Mouse (Mus musculus): ENCODE data around the gene Olfr1342.

The Olfr1342 gene

GRCm38 (mm10) chr4:118692412-118692973 is at the start of gene Olfr1342:
TSS of gene Olfr1342 (minus strand) at chr4:118692756.
- DNase-seq: peak; percentile 3 to 12

- no peak for DNase-seq
These were observed 49.3 kb upstream of the Olfr1342 start for GRCm38 (mm10) chr4:118741881-118742280.

GRCm38 (mm10) chr4:118740988-118741698 is 48.6 kb upstream of the Olfr1342 start:
- no peak for DNase-seq

GRCm38 (mm10) chr4:118739574-118739973 is 47.0 kb upstream of the Olfr1342 start:
- no peak for DNase-seq

- DNase-seq: no peak
These were observed 39.3 kb upstream of the Olfr1342 start, which contains the start of gene Olfr1339 for GRCm38 (mm10) chr4:118731875-118732274. TSS of gene Olfr1339 (plus strand) at chr4:118732175.

GRCm38 (mm10) chr4:118721742-118722483 is 29.4 kb upstream of the Olfr1342 start:
- DNase-seq: no peak

GRCm38 (mm10) chr4:118719838-118720237 is 27.3 kb upstream of the Olfr1342 start, which contains the start of gene Olfr1340:
TSS of gene Olfr1340 (plus strand) at chr4:118720138.
- DNase-seq: no peak

- DNase-seq: no peak
These were observed 19.1 kb upstream of the Olfr1342 start for GRCm38 (mm10) chr4:118711656-118712055.

- DNase-seq: no peak
These were observed 15.5 kb upstream of the Olfr1342 start for GRCm38 (mm10) chr4:118708086-118708485.

GRCm38 (mm10) chr4:118703223-118703622 is 10.7 kb upstream of the Olfr1342 start, which contains the start of gene Olfr1341:
TSS of gene Olfr1341 (plus strand) at chr4:118703523.
- DNase-seq: no peak

GRCm38 (mm10) chr4:118693812-118694211 is 1.3 kb upstream of the Olfr1342 start:
- DNase-seq: no peak

- no peak for DNase-seq
These were observed 5.5 kb downstream of the Olfr1342 start for GRCm38 (mm10) chr4:118687086-118687485.

- no peak for DNase-seq
These were observed 33.9 kb downstream of the Olfr1342 start, which contains the start of gene Olfr62 for GRCm38 (mm10) chr4:118658652-118659051. TSS of gene Olfr62 (plus strand) at chr4:118658952.

GRCm38 (mm10) chr4:118645234-118645633 is 47.3 kb downstream of the Olfr1342 start:
- DNase-seq: peak; percentile 35 to 37

GRCm38 (mm10) chr4:118642346-118643190 is 50.0 kb downstream of the Olfr1342 start:
- DNase-seq: no peak
